Mouse (Mus musculus): Measurements from ENCODE around the gene Rae1.

The Rae1 gene

GRCm38 (mm10) chr2:172999630-173000284 is at the start of gene Rae1:
TSS of gene Rae1 (plus strand) at chr2:173000117.
- DNase-seq = peak; percentile 97 to 99

DNA sequence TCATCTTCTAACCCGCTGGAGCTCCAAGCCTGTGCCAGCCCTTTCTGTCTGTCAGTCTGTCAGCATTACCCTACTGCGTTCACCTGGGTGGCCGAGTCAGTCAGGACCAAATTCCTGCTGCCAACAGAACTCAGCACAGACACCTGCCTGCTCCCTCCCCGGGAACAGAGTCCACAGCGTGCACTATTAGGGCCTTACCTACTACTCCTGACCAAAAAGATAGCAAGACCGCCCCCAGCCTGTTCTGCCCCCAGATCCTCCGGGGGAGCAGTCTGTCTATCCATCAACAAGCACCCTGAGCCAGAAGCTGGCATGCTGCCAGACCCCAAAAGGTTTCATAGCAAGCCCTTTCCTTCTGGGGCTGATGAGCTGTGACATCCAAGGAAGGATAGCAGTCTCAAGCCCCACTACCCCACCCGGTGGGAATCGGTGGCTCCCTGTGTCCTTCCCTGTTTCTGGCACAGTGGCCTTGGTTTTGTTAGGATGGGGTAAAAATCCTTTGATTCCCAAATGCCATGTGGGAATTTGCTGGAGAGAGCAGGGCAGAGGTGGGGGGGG is 49.7 kb upstream of the Rae1 start:
- DNase-seq = no peak

DNA sequence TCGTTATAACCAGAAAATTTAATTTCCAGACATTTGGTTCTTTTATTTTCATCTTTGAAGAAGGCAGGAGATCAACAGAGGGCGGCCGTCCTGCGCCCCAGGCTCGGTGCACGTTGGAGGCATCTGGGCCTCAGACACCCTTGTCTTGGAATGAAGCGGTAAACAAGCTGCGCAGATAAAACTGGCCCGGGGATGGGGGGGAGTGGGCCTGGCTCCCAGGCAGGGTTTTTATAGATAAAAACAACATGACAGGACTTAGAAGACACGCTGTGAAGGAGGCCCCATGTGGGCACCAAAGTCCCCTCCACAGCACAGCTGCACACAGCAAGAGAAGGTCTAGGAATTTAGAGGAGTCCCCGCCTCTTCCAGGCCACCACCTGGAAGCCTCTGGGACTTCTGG is 49.2 kb upstream of the Rae1 start:
- no peak for DNase-seq

- no peak for DNase-seq
These were observed 47.9 kb upstream of the Rae1 start for GRCm38 (mm10) chr2:172951976-172952375.

GRCm38 (mm10) chr2:172958579-172958978 is 41.3 kb upstream of the Rae1 start:
- no peak for DNase-seq

DNA sequence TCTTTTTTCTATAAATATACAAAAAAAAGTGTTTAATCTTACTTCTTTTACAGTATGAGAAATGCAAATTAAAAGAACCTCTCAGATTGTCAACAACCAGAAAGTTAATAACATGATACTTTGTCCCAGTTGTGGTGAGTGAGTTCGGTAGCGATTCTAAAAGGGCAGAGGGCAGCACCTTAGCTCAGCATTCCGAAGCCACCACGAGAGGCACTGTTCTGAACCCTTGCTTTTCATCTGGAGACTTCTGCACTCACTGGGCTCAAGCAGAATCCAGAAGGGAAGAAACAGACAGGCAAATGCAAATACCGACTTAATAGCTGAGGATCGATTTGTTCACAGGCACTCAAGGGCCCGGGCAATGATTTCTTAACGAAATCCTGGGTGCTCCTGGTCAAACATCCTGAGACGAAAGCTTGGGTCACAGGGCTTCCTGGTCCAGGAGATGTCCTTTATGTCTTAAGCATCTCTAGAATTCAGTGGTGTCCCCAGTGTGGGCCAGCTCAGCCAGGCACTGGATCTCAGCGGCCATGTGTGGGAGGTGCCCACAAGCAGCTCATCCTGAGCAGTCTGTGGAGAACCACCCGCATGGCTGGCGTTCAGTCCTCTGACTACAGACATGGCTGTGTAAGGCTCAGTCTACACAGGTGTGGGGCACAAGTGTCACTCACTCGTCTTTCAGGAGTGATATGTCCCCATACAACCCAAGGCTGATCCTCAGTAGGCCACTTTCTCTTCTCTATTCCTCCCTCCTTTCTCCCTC is 40.7 kb upstream of the Rae1 start:
- no peak for DNase-seq

GRCm38 (mm10) chr2:172960350-172960749 is 39.6 kb upstream of the Rae1 start:
- no peak for DNase-seq

DNA sequence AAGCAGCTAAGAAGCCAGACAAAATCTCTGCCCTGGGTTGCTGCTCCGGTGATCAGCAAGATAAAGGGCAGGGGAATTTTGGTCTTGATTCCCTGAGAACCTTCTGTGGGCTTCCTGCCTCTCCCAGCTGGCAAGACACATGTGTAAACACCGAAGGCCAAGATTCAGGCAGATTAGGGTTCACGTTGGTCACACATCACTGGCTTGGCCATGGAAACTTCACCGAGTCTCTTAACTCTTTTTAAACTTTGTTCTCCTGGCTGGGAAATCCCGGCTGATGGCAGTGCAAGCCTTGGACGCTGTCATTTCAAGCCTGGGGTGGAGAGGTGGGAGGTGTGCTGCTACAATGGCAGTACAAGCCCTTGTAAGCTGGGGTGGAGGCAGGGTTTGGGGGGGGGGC is 38.7 kb upstream of the Rae1 start:
- no peak for DNase-seq

GRCm38 (mm10) chr2:172965249-172965648 is 34.7 kb upstream of the Rae1 start:
- DNase-seq = no peak

DNA sequence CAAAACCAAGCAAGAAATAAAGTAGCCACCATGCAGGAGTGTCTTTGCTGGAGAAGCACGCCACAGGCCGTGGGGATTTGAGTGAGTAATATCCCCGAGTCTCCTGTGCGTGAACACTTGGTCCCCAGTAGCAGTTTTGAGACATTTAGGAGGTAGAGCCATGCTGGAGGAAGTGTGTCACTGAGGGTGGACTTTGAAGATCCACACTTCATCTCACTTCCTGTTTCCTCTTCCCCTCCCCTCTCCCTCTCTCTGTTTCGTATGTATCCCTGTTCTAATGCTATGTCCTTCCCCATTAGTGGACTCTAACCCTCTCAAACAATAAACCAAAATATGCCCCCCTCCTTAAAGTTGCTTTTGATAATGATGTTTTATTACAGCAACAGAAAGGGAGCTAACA is 33.4 kb upstream of the Rae1 start:
- no peak for DNase-seq

- no peak for DNase-seq
These were observed 28.1 kb upstream of the Rae1 start for GRCm38 (mm10) chr2:172971865-172972264.

GRCm38 (mm10) chr2:172973806-172974565 is 25.9 kb upstream of the Rae1 start:
- no peak for DNase-seq

DNA sequence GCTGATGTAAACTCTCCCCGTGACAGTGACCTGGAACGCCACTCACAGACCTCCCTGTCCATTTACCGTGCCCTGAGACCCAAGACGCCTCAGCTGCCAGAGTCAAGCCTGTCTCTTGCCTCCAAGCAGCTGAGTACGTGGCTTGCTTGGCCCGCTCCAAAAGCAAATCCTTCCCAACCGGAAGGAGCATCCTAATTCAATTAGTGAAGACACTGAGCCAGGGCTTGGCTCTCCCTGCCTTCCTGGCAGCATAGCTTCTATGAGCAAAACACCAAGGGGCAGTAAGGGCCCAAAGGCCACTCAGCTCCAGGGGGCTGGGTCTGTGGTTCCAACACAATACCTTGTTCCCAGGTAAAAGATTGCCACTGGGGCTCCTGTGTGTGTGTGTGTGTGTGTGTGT is 25.2 kb upstream of the Rae1 start:
- no peak for DNase-seq

- no peak for DNase-seq
These were observed 24.8 kb upstream of the Rae1 start for GRCm38 (mm10) chr2:172975159-172975558.

DNA sequence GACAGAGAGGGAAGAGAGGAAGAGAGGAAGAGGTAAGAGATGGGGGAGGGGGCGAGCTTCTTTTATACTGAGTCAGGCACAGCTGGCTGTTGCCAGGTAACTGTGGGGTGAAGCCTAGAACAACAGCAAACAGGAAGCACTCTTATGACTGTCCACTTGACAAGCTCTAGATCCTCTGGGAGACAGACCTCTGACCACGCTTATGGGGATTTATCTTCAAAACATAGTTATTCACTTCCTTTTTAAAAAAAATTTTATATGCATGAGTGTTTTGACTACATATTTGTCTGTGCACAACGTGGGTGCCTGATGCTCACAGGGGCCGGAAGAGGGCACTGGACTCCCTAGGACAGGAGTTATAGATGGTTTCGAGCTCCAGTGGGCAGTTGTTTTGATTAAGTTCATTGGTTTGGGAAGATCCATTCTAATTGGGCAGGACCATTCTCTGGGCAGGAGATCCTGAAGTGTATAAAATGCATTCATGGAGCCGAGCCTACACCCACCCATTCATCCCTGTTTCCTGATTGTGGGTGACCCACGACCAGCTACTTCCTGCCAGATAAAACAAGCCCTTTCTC is 23.2 kb upstream of the Rae1 start:
- peak in 1 of 2 experiments; percentile 25 for DNase-seq

GRCm38 (mm10) chr2:172977409-172978130 is 22.3 kb upstream of the Rae1 start, which contains the start of gene Spo11:
TSS of gene Spo11 (plus strand) at chr2:172977700.
- peak in 1 of 2 experiments; percentile 42 for DNase-seq

DNA sequence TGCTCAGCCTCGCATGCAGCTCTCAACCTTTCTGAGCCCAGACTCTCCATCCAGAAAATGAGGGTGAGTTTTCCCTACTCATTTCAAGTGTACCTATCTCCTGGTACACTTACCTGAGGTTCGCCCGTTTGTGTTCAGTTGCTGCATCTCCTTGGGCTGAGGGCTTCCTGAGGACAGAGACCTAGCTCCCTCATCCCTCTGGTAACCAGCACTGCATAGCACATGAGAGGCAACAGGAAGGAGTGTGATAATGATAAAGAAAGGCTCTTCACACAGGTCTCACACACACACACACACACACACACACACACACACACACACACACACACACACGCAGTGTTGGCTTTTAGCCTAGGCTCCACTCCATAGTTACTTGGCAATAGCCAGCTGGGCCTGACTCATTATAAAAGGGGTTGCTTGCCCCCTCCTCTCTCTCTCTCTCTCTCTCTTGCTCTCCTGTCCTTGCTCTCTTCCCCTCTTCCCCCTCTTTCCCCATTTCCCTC is 21.7 kb upstream of the Rae1 start:
- no peak for DNase-seq

- no peak for DNase-seq
These were observed 20.1 kb upstream of the Rae1 start for GRCm38 (mm10) chr2:172979666-172980345.

DNA sequence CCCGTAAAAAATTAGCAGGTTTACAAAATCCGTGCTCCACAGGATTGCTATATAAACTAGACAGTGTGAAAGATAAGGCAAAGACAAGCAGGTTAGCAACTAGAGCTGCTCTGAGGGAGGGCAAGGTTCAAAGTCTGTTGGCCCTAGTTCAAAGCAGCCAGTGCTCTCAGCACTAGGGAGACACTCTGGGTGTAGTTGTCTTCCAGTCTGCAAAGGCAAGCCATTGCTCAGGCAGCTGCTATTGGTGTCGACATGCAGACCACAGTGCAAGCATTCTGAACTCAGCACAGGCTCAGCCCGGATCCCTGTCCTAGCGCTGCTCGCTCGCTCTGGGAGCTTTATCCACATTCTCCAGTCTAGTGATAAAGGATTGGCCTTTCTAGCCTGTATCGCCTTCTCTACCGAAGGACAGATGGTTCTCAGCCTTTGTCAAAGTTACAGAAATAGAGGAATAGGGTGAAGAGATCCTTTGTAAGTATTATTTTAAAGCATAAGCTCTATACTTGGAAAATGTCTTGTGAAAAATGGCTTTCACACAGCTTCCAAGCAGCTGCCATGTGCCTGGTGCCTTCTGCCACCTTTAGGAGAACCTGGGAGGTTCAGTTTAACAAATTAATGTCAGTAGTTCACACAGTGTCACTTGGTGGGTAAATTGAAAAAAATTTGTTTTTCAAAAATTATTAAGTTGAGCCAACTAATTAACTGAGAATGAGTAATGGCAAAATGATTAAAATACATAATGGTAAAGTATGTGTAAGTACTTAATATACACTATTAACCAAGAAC is 16.9 kb upstream of the Rae1 start:
- DNase-seq = no peak

DNA sequence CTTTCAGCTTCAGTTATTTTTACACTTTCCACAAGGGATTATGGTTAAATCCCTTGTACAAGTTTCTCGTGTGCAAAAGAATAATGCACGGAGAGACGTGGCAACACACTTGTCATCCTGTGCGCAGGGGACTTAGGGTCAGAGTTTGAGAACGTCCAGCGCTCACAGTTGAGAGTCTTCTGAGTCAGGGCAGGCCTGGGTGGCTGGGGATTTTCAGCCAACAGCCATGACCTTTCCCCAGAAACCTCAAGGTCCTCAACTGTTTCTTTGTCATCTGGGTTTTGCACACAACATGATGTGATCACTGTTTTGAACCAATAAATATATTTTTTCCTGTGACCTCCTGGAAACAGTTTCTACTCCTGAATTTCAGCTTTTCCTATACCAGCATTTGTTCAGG is 9.8 kb upstream of the Rae1 start:
- DNase-seq = no peak

GRCm38 (mm10) chr2:172996207-172996606 is 3.7 kb upstream of the Rae1 start:
- DNase-seq = peak; percentile 43 to 74

Data from spleen, adult 18-20 months (tissue).